Mouse (Mus musculus) stomach, embryonic 16.5 days (tissue): ENCODE data around the gene Cep112. TPM values are rescaled to one million over a fixed set of nuclear protein-coding genes. Genes with fewer than 3 reads are reported as not detected.

Experiments
- ATAC-seq: fragments of 200-750 bp; cut with Nextera tagmentation; 2 replicates; pipeline ENCODE4 v1.8.0; 2017; ENCODE audit warnings: moderate number of reproducible peaks, moderate TSS enrichment; ENCODE audit not compliant: insufficient read depth, low FRiP score
- H3K27ac ChIP-seq: fragments of 300-500 bp; sonication (generic); 2 replicates; pipeline ENCODE4 v1.5.1; 2014; ENCODE audit warnings: low read length
- H3K27me3 ChIP-seq: fragments of 300-500 bp; sonication (generic); 2 replicates; pipeline ENCODE4 v1.6.1; 2014; ENCODE audit warnings: low read length, control low read depth, mixed read lengths; ENCODE audit not compliant: control insufficient read depth, insufficient read depth
- H3K36me3 ChIP-seq: fragments of 300-500 bp; sonication (generic); 2 replicates; pipeline ENCODE4 v1.6.1; 2014; ENCODE audit warnings: low read length; ENCODE audit not compliant: control insufficient read depth, insufficient read depth
- H3K4me1 ChIP-seq: fragments of 300-500 bp; sonication (generic); 2 replicates; pipeline ENCODE4 v1.6.1; 2014; ENCODE audit warnings: low read length, control low read depth, mixed read lengths; ENCODE audit not compliant: control insufficient read depth, insufficient read depth
- H3K4me2 ChIP-seq: fragments of 300-500 bp; sonication (generic); 2 replicates; pipeline ENCODE4 v1.6.1; 2014; ENCODE audit warnings: low read depth, low read length, mixed read lengths
- H3K4me3 ChIP-seq: fragments of 300-500 bp; sonication (generic); replicated peaks from 2 replicates; pipeline ENCODE4 v1.5.1; 2014; ENCODE audit warnings: mild to moderate bottlenecking, low read length
- H3K9ac ChIP-seq: fragments of 300-500 bp; sonication (generic); 2 replicates; pipeline ENCODE4 v1.6.1; 2014; ENCODE audit warnings: low read length
- H3K9me3 ChIP-seq: fragments of 300-500 bp; sonication (generic); replicated peaks from 2 replicates; pipeline ENCODE4 v1.6.1; 2016; ENCODE audit warnings: low read length, control low read depth; ENCODE audit not compliant: control insufficient read depth
- WGBS: fragments of 180-500 bp; shearing (Covaris S2); extraction: QIAGEN DNeasy Blood & Tissue Kit; methylation state at CpG from one replicate; pipeline ENCODE4 v1.1.7; 2014; 5-methylcytosine and 5-hydroxymethylcytosine counted together
- polyA plus RNA-seq: library from polyadenylated mRNA; unstranded; fragments of >200 nt; fragmentation: Nextera tagmentation; extraction: Ambion mirVana; gene quantifications from 2 replicates; pipeline ENCODE4 v1.2.1, GENCODE M21; 2015

The Cep112 gene
- polyA plus RNA-seq: 9.9 TPM in 2 replicates

GRCm38 (mm10) chr11:108424889-108425591 lies at the start of gene Cep112:
Gene Cep112, plus strand, starts transcription at chr11:108425192.
- Histone ChIP-seq H3K4me2 (peak within 1 kb of the TSS; percentile 70), H3K36me3 (no peaks in the 10 kb centered on the region), H3K27ac (no peak within 1 kb of the TSS), H3K27me3 (no peaks in the 10 kb centered on the region), H3K4me3 (peak within 1 kb of the TSS; percentile 57), H3K9me3 (no peaks in the 10 kb centered on the region), H3K9ac (peak within 1 kb of the TSS; percentile 79), H3K4me1 (peaks cover 9% of the 10 kb centered on the region)
- under 1% methylated on average over 61 of the region's 61 CpGs for WGBS
- ATAC-seq: peak; percentile 97

GRCm38 (mm10) chr11:108376815-108377214 lies 48.2 kb upstream of the Cep112 start:
- no peak overlapping the region for H3K4me3 ChIP-seq
- no peaks in the 10 kb centered on the region for H3K36me3 ChIP-seq
- no peaks in the 10 kb centered on the region; the same call in 1 of the 2 replicates for H3K4me1 ChIP-seq
- no peak overlapping the region for H3K4me2 ChIP-seq
- no peaks in the 10 kb centered on the region for H3K9me3 ChIP-seq
- H3K27me3 ChIP-seq: no peaks in the 10 kb centered on the region
- H3K9ac ChIP-seq: no peak overlapping the region
- WGBS: 92% methylated on average over 7 of the region's 7 CpGs
- ATAC-seq: no peak
- H3K27ac ChIP-seq: no peak overlapping the region

- Histone ChIP-seq H3K27ac (no peak overlapping the region), H3K4me1 (no peaks in the 10 kb centered on the region; the same call in 1 of the 2 replicates), H3K9ac (no peak overlapping the region), H3K4me3 (0 out of 2 replicates have a peak overlapping the region, but pooled peaks have one; percentile 7), H3K9me3 (no peaks in the 10 kb centered on the region), H3K36me3 (no peaks in the 10 kb centered on the region), H3K4me2 (0 out of 2 replicates have a peak overlapping the region, but pooled peaks have one; percentile 30), H3K27me3 (no peaks in the 10 kb centered on the region)
- WGBS: 36% methylated on average over 19 of the region's 19 CpGs
- ATAC-seq: peak; percentile 86
Observed at GRCm38 (mm10) chr11:108377680-108378362, 47.2 kb upstream of the Cep112 start.

- Histone ChIP-seq H3K4me2 (no peak overlapping the region), H3K27me3 (no peaks in the 10 kb centered on the region), H3K4me3 (no peak overlapping the region), H3K4me1 (no peaks in the 10 kb centered on the region; the same call in 1 of the 2 replicates), H3K27ac (no peak overlapping the region), H3K36me3 (no peaks in the 10 kb centered on the region), H3K9ac (no peak overlapping the region), H3K9me3 (no peaks in the 10 kb centered on the region)
- no peak for ATAC-seq
- WGBS: 69% methylated on average over 4 of the region's 4 CpGs
Observed at GRCm38 (mm10) chr11:108378363-108378751, 46.6 kb upstream of the Cep112 start.

GRCm38 (mm10) chr11:108382664-108383063 lies 42.3 kb upstream of the Cep112 start:
- ATAC-seq: no peak
- H3K4me1 ChIP-seq: no peaks in the 10 kb centered on the region; the same call in 1 of the 2 replicates
- H3K4me2 ChIP-seq: no peak overlapping the region
- no peaks in the 10 kb centered on the region for H3K9me3 ChIP-seq
- no peak overlapping the region for H3K27ac ChIP-seq
- H3K9ac ChIP-seq: no peak overlapping the region
- H3K36me3 ChIP-seq: no peaks in the 10 kb centered on the region
- 68% methylated on average over 3 of the region's 3 CpGs for WGBS
- no peak overlapping the region for H3K4me3 ChIP-seq
- H3K27me3 ChIP-seq: no peaks in the 10 kb centered on the region

GRCm38 (mm10) chr11:108384920-108385665 lies 39.9 kb upstream of the Cep112 start:
- 51% methylated on average over 4 of the region's 4 CpGs for WGBS
- Histone ChIP-seq H3K9me3 (no peaks in the 10 kb centered on the region), H3K36me3 (no peaks in the 10 kb centered on the region), H3K4me3 (no peak overlapping the region), H3K9ac (no peak overlapping the region), H3K27ac (no peak overlapping the region), H3K27me3 (no peaks in the 10 kb centered on the region), H3K4me2 (no peak overlapping the region), H3K4me1 (no peaks in the 10 kb centered on the region)
- ATAC-seq: no peak

- no peak for ATAC-seq
- Histone ChIP-seq H3K4me1 (no peaks in the 10 kb centered on the region), H3K4me2 (no peak overlapping the region), H3K27ac (no peak overlapping the region), H3K4me3 (no peak overlapping the region), H3K36me3 (no peaks in the 10 kb centered on the region), H3K9ac (no peak overlapping the region), H3K9me3 (no peaks in the 10 kb centered on the region), H3K27me3 (no peaks in the 10 kb centered on the region)
- 69% methylated on average over 1 of the region's 1 CpGs for WGBS
Observed at GRCm38 (mm10) chr11:108385666-108386024, 39.3 kb upstream of the Cep112 start.

- H3K27ac ChIP-seq: no peak overlapping the region
- H3K4me2 ChIP-seq: no peak overlapping the region
- H3K4me3 ChIP-seq: no peak overlapping the region
- H3K9ac ChIP-seq: no peak overlapping the region
- 91% methylated on average over 9 of the region's 9 CpGs for whole genome bisulfite sequencing
- no peaks in the 10 kb centered on the region for H3K4me1 ChIP-seq
- no peaks in the 10 kb centered on the region for H3K36me3 ChIP-seq
- no peaks in the 10 kb centered on the region for H3K27me3 ChIP-seq
- H3K9me3 ChIP-seq: no peaks in the 10 kb centered on the region
- no peak for ATAC-seq
Observed at GRCm38 (mm10) chr11:108395061-108395460, 29.9 kb upstream of the Cep112 start.
